Mouse (Mus musculus) thymus, adult 2 months (tissue): Measurements from ENCODE around the gene Mctp1. TPM values are rescaled to one million over a fixed set of nuclear protein-coding genes. Genes with fewer than 3 reads are reported as not detected.

Experiments
- DNase-seq: peaks from one replicate; pipeline ENCODE4 v3.0.0; 2021
- H3K27ac ChIP-seq: fragments of 200-500 bp; 2 replicates; pipeline ENCODE4 v1.5.1; 2012; ENCODE audit warnings: low read length, control low read depth; ENCODE audit not compliant: control insufficient read depth, insufficient read depth
- H3K27me3 ChIP-seq: fragments of 200-500 bp; 2 replicates; pipeline ENCODE4 v1.6.1; 2012; ENCODE audit warnings: mild to moderate bottlenecking, low read length, moderate library complexity, mixed read lengths; ENCODE audit not compliant: control insufficient read depth, insufficient read depth
- H3K36me3 ChIP-seq: fragments of 200-500 bp; 2 replicates; pipeline ENCODE4 v1.6.1; 2012; ENCODE audit warnings: mild to moderate bottlenecking, low read length, moderate library complexity; ENCODE audit not compliant: control insufficient read depth, insufficient read depth
- H3K4me1 ChIP-seq: fragments of 200-500 bp; replicated peaks from 2 replicates; pipeline ENCODE4 v1.6.1; 2012; ENCODE audit warnings: low read length; ENCODE audit not compliant: control insufficient read depth, insufficient read depth
- H3K4me3 ChIP-seq: fragments of 200-500 bp; 2 replicates; pipeline ENCODE4 v1.5.1; 2012; ENCODE audit warnings: mild to moderate bottlenecking, low read length, control low read depth, moderate library complexity; ENCODE audit not compliant: control insufficient read depth, insufficient read depth
- CTCF ChIP-seq: fragments of 200-500 bp; IDR thresholded peaks from 2 replicates; pipeline ENCODE4 v1.5.1; 2012; ENCODE audit warnings: mild to moderate bottlenecking, control low read depth, low read length, moderate library complexity, borderline replicate concordance; ENCODE audit not compliant: control insufficient read depth, poor library complexity, insufficient read depth; ENCODE audit errors: extremely low read depth
- POLR2A ChIP-seq: fragments of 200-500 bp; IDR thresholded peaks from 2 replicates; pipeline ENCODE4 v1.6.1; 2012; ENCODE audit warnings: mild to moderate bottlenecking, low read length, control low read depth, moderate library complexity; ENCODE audit not compliant: control insufficient read depth, poor library complexity, insufficient read depth; ENCODE audit errors: extremely low read depth
- WGBS: fragments of 180-500 bp; shearing (Covaris S2); methylation state at CpG from one replicate; pipeline ENCODE4 v1.1.7; 2018; 5-methylcytosine and 5-hydroxymethylcytosine counted together
- polyA plus RNA-seq: library from polyadenylated mRNA; depleted of rRNA; stranded (reverse); fragments of >200 nt; gene quantifications from 2 replicates; pipeline ENCODE4 v1.2.3, GENCODE M21; 2012

Mctp1 gene
- polyA plus RNA-seq, 1 experiment: 0.77 TPM

- no peak for DNase-seq
- TF ChIP-seq CTCF: no peak
- no peak for TF ChIP-seq POLR2A
- no peaks in the 10 kb centered on the region for H3K4me1 ChIP-seq
- no peaks in the 10 kb centered on the region for H3K36me3 ChIP-seq
- H3K27ac ChIP-seq: no peak overlapping the region
- WGBS: 96% methylated on average over 3 of the region's 3 CpGs
- no peak overlapping the region for H3K4me3 ChIP-seq
- H3K27me3 ChIP-seq: no peaks in the 10 kb centered on the region
Measured at GRCm38 (mm10) chr13:77002628-77003027, 618.3 kb downstream of the Mctp1 start.

- DNase-seq: no peak
- H3K27ac ChIP-seq: no peak overlapping the region
- no peaks in the 10 kb centered on the region for H3K36me3 ChIP-seq
- TF ChIP-seq CTCF: no peak
- no peak for TF ChIP-seq POLR2A
- H3K4me1 ChIP-seq: no peaks in the 10 kb centered on the region
- H3K27me3 ChIP-seq: no peaks in the 10 kb centered on the region
- H3K4me3 ChIP-seq: no peak overlapping the region
- 90% methylated on average over 1 of the region's 1 CpGs for WGBS
Measured at GRCm38 (mm10) chr13:77003684-77004083, 619.3 kb downstream of the Mctp1 start.

- H3K27ac ChIP-seq: no peak overlapping the region
- no peaks in the 10 kb centered on the region for H3K27me3 ChIP-seq
- no peak for DNase-seq
- TF ChIP-seq POLR2A (no peak), CTCF (no peak)
- WGBS: 90% methylated on average over 2 of the region's 2 CpGs
- no peaks in the 10 kb centered on the region for H3K4me1 ChIP-seq
- no peak overlapping the region for H3K4me3 ChIP-seq
- H3K36me3 ChIP-seq: no peaks in the 10 kb centered on the region
Measured at GRCm38 (mm10) chr13:77018851-77019250, 634.5 kb downstream of the Mctp1 start.

- no peak overlapping the region for H3K27ac ChIP-seq
- DNase-seq: no peak
- H3K36me3 ChIP-seq: no peaks in the 10 kb centered on the region
- 79% methylated on average over 5 of the region's 5 CpGs for WGBS
- H3K4me3 ChIP-seq: no peak overlapping the region
- H3K4me1 ChIP-seq: no peaks in the 10 kb centered on the region
- H3K27me3 ChIP-seq: no peaks in the 10 kb centered on the region
- TF ChIP-seq POLR2A (no peak), CTCF (no peak)
Measured at GRCm38 (mm10) chr13:77029594-77029993, 645.3 kb downstream of the Mctp1 start.

GRCm38 (mm10) chr13:77043375-77043774 is 659.0 kb downstream of the Mctp1 start:
- Histone ChIP-seq H3K27me3 (no peaks in the 10 kb centered on the region), H3K27ac (no peak overlapping the region), H3K4me3 (no peak overlapping the region), H3K36me3 (no peaks in the 10 kb centered on the region; the same call in 1 of the 2 replicates), H3K4me1 (no peaks in the 10 kb centered on the region)
- DNase-seq: no peak
- TF ChIP-seq POLR2A (no peak), CTCF (no peak)
- 80% methylated on average over 1 of the region's 1 CpGs for WGBS

GRCm38 (mm10) chr13:77045375-77045774 is 661.0 kb downstream of the Mctp1 start:
- 98% methylated on average over 1 of the region's 1 CpGs for WGBS
- Histone ChIP-seq H3K36me3 (no peaks in the 10 kb centered on the region; the same call in 1 of the 2 replicates), H3K4me1 (no peaks in the 10 kb centered on the region), H3K27ac (no peak overlapping the region), H3K4me3 (no peak overlapping the region), H3K27me3 (no peaks in the 10 kb centered on the region)
- DNase-seq: no peak
- no peak for TF ChIP-seq POLR2A
- no peak for TF ChIP-seq CTCF

GRCm38 (mm10) chr13:77046416-77046815 is 662.1 kb downstream of the Mctp1 start:
- no peak for DNase-seq
- H3K4me3 ChIP-seq: no peak overlapping the region
- 97% methylated on average over 10 of the region's 10 CpGs for WGBS

More at GRCm38 (mm10) chr13:77046416-77046815, 662.1 kb downstream of the Mctp1 start:
- H3K27ac ChIP-seq: no peak overlapping the region
- TF ChIP-seq CTCF (no peak), POLR2A (no peak)
- no peaks in the 10 kb centered on the region; the same call in 1 of the 2 replicates for H3K36me3 ChIP-seq
- H3K4me1 ChIP-seq: no peaks in the 10 kb centered on the region
- H3K27me3 ChIP-seq: no peaks in the 10 kb centered on the region
